Mouse (Mus musculus): ENCODE data around the gene Psen2. TPM values are rescaled to one million over a fixed set of nuclear protein-coding genes. Genes with fewer than 3 reads are reported as not detected.
A peak's percentile ranks its signal among the peaks of the same experiment; 100 is the strongest.

Psen2 gene
- total RNA-seq, 2 experiments from 2014 or later, result 19.5 to 25.4 TPM

- no peak for DNase-seq (ENCODE audit: extremely low spot score in 1 of 2, low spot score in 1 of 2)
These were observed 16.4 kb upstream of the Psen2 start for GRCm38 (mm10) chr1:180279648-180280047.

GRCm38 (mm10) chr1:180277563-180277962 lies 14.3 kb upstream of the Psen2 start:
- no peak for DNase-seq (ENCODE audit: extremely low spot score in 1 of 2, low spot score in 1 of 2)

- DNase-seq (ENCODE audit: extremely low spot score in 1 of 2, low spot score in 1 of 2), result no peak
These were observed 11.6 kb upstream of the Psen2 start for GRCm38 (mm10) chr1:180274725-180275308.

DNA sequence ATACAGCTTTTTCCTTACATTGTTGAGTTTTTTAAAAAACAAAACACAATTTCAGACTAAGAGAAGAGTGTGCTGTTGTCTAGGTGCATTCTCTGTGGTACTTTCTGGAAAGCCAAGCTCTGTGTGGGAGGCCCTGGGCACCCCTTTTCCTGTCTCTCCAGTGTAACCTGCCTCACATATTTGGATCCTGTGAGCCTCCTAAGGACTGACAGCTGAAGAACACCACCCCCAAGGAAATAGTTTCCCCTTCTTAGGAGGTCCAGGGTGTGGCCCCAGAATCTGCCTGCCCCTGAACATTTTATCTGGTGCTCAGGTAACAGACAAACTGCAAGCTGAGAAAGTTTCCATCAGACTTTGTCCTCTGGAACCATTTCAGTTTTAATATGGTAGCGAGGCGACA lies 5.8 kb upstream of the Psen2 start:
- peak in 1 of 2 experiments; percentile 4 for DNase-seq (ENCODE audit: extremely low spot score in 1 of 2, low spot score in 1 of 2)

DNA sequence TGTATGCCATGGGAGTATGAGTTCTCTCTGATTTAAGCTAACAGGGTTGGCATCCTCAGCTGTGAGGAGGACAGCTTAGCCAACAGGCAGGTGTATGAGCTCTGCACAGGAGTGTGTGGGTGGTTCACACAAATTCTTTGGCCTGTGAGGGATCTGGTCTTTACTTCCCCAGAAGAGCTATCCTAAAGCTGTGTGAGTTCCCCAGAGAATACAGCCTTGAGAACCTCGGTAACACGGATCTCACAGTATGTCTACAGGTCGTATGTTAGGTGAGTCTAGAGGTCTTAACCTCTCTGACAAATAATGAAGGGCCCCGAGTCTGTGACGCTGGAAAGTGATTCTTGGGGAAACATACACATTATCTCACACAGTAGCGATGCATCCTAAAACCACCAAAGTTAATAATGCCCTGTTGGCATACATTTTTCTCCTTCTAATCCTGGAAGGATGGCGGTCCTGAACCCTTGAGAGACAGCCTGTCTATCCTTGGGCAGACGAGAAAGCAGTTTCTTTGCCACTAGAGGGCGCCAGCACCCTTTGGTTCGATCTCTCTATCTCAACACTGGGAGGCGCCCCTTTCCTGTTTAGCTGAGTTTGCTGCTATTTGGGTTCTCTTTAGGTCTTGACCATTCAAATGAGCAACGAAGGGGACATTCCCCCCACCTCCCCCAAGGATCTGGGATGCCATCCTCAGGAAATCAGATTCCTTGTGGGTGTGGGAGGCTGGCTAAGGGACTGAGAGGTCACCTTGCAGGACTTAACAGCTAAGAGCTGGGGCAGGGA lies 5.2 kb upstream of the Psen2 start:
- peak; percentile 90 to 97 for DNase-seq (ENCODE audit: extremely low spot score in 1 of 2, low spot score in 1 of 2)

DNA sequence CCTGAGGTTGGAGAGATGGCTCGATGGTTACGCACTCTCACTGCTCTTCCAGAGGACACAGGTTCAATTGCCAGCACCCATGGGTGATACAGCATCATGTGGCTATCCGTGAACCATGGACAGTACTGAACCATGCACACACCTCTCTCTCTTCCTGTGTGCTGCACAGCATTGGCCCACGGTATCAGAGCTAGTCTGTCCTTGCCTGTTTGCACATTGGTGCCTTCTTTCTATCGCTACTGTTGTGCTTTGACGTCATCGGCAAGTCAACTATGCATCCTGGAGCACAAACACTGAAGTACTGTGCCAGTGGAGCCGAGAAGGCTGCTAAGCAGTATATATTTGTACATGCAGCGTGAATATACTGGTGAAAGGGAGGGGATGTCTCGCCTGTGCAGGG lies 3.9 kb upstream of the Psen2 start:
- DNase-seq (ENCODE audit: extremely low spot score in 1 of 2, low spot score in 1 of 2), result no peak

DNA sequence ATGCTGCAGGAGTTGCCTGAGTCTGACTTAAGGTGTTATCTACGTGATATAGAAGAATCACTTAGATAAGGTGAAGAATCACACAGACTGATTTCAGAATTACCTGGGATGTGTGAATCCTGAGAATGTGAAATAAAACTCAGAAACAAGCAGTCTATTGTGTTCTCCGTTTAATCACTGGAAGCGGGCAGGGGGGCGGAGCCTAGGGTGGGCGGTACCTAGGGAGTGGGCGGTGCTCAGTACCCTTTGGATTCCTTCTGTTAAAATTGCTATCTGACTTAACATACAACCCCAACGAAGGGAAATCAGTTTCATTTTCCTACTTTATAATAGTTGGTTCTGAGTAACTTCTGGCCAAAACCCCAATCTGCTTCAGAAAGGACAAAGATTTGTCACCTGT lies 2.2 kb upstream of the Psen2 start:
- DNase-seq (ENCODE audit: extremely low spot score in 1 of 2, low spot score in 1 of 2), result no peak

DNA sequence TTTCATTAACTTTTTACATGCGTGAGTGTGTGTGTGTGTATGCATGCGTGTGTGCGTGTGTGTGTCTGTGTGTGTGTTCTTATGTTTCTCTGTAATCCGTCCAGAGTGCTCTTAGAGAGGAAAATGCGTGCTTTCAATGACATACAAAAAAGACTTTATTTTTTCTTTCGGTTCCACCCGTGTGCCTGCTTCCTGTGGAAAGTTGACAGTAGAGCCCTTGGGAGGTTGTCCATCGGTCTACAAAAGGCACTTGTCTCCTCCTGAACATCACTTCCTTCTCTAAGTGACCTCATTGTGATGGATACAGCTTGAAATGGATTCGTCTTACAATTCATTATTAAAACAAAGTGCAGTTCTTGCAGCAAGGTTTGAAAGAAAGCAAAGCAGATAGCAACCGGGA lies 1.6 kb upstream of the Psen2 start:
- no peak for DNase-seq (ENCODE audit: extremely low spot score in 1 of 2, low spot score in 1 of 2)

GRCm38 (mm10) chr1:180264389-180264788 lies 1.2 kb upstream of the Psen2 start:
- no peak for DNase-seq (ENCODE audit: extremely low spot score in 1 of 2, low spot score in 1 of 2)

DNA sequence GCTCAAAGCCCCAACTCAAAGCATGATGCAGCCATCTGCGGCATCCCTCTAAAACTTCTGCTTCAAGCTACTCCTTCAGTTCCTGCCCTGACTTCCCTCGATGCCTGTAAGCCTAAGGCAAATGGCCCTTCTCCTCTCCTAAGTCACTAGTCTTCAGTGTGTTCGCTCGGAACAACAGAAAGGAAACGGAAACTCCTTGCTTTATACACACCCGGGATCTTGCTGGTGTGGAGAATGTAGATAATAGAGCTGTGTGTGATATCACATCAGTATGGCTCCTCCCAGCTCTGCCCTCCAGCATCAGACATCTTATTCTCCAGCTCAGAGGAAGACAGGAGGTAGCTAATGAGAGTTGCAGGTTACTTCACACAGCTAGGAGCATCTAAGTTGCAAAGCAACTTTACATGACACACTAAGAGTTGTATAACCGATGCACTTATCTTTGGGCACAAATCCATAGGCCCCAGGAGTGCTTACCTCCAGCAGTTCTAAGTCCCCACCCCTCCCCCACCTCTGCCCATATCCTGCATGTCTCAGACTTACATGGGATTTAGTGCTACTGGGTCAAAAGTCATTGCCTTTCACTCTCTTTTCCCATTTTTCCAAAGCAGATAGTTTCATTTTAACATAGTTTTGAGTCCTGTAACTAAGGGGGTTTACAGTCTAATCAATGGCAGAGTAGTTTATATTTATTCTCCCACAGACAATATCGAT lies 1.2 kb downstream of the Psen2 start:
- DNase-seq (ENCODE audit: extremely low spot score in 1 of 2, low spot score in 1 of 2), result no peak

DNA sequence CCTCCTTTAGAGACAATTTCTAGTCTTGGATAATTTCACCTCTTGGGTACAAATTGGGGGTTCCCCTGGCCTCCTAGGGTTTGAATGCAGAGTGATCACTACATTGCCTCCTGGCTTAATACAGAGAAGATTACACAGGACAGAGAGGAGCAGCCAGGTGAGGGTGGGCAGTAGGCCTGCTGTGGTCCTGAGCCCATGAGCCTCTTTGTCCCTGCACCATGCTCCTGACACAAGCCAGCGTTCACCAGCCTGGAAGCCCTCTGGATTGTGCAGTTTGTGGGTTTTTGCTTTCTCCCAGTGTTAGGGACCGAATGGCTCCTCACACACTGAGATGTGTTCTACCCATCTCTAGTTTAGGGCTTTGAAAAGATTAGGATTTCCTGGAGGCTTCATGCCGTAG lies 1.8 kb downstream of the Psen2 start:
- no peak for DNase-seq (ENCODE audit: extremely low spot score in 1 of 2, low spot score in 1 of 2)

DNA sequence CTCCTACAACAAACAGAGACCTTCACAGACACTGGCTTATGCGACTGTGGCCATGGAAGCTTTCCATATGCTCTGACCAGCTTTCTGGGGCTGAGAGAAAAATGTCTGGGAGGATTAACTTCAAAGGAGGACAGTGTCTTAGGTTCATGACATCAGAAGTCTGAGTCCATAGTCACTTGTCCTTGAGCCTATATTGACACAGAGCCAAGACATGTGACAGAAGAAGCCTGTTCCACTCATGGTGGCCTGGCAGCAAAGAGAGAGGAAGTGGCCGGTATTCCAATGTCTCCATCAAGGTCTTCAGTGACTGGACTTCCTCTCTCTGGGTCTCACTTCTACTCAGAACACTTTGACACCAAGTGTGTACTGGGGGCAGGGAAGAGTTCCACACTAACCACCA lies 2.4 kb downstream of the Psen2 start:
- no peak for DNase-seq (ENCODE audit: extremely low spot score in 1 of 2, low spot score in 1 of 2)

GRCm38 (mm10) chr1:180259753-180260152 lies 3.5 kb downstream of the Psen2 start:
- DNase-seq (ENCODE audit: extremely low spot score in 1 of 2, low spot score in 1 of 2), result no peak

GRCm38 (mm10) chr1:180257446-180257845 lies 5.8 kb downstream of the Psen2 start:
- no peak for DNase-seq (ENCODE audit: extremely low spot score in 1 of 2, low spot score in 1 of 2)

GRCm38 (mm10) chr1:180256866-180257265 lies 6.4 kb downstream of the Psen2 start:
- no peak for DNase-seq (ENCODE audit: extremely low spot score in 1 of 2, low spot score in 1 of 2)

DNA sequence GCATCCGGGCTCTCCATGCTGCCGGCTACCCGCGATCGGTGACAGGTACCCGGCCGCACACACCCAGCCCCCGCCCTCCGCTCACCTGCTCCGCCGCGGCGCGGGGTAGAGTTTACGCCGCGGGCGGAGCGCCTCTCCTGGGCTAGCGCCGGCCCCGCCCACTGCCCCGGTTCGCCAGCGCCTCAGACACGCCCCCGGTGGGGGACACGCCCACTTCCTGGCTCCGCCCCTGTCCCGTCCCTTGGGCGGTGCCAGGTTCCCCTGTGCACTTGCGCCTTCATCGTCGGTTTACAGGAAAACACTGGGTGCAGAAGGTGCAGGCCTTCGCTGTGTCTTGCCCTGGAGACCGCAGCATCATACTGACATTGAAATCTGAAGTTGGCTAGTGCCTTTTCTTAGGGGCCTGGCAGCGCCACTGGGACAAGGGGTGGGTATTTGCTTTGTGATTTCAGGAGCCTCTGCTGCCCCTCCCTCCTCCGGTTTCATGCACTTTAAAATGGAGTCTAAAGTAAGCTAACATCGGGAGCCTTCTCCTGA lies 7.0 kb downstream of the Psen2 start:
- peak; percentile 94 for DNase-seq (ENCODE audit: extremely low spot score in 1 of 2, low spot score in 1 of 2)

DNA sequence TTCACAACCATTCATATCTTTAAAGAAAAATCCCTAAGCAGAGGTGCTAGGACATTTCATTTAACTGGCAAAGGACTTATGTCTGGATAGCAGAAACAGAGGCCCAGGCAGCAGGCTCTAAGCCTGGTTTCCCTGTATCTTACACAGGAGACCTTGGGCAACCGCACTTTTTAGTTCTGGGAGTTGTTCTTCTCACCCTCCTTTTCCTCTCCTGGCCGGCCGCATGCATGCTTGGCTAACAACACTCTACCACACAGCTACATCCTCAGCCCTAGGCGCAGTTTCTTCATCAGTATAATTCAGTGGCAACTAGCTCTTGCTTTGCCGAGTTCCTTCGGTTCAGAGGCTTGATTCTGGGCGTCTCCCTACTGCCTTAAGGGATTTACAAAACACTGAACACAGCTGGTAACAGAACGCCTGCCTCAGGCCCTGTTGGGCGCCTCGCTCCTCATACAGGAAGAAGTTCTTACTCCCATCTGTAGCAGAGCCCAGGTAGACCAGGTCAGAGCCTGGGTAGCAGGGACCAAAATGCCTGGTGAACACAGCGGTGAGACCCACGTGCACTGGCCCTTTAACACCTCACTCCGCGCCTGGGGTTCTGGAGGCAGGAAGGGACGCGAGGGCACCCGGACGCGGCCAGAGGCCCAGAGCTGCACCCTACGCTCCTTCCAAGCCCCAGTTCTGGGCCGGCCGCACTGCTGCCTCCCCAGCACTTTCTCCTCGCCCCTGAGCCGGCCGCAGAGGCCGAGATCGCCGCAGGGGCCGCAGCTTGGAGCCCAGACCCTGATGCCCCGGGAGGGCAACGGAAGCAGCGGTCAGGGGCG lies 7.7 kb downstream of the Psen2 start:
- peak in 1 of 2 experiments; percentile 28 for DNase-seq (ENCODE audit: extremely low spot score in 1 of 2, low spot score in 1 of 2)

- DNase-seq (ENCODE audit: extremely low spot score in 1 of 2, low spot score in 1 of 2), result no peak
These were observed 8.9 kb downstream of the Psen2 start for GRCm38 (mm10) chr1:180254316-180254715.

DNA sequence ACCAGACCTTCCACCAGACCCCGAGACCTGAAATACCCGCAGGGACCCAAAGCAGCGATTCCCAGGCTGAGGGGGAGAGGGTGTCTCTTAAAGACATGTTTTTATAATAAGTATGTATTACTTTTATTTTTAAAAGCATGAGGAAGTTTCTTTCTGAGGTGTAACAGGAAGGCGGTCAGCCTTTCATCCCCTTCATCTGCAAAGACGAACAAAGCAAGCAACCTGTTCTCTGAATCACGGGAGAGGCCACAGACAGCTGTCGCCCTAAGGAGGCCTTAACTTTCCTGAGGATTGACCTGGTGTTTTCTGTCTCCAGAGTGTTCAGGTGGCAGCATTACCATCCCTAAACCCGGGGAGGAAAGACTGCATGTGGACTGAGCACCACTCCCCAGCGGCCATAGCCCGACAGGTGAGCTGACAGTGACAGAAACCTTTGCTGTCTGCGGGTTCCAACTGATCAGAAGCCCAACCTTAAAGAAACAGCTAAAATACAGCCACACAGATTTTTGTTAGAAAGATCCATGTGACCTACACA lies 10.5 kb downstream of the Psen2 start:
- DNase-seq (ENCODE audit: extremely low spot score in 1 of 2, low spot score in 1 of 2), result no peak
